Mouse (Mus musculus) G1E (cell line): Measurements from ENCODE around the gene Sart3.

Experiments used
- CTCF ChIP-seq: IDR thresholded peaks from 2 replicates; pipeline ENCODE4 v1.5.1; 2012; ENCODE audit warnings: low read depth, low read length, inconsistent platforms, mixed read lengths
- GATA1 ChIP-seq: IDR thresholded peaks from 2 replicates; pipeline ENCODE4 v1.6.1; 2012; ENCODE audit warnings: borderline replicate concordance, low read length, inconsistent platforms, mixed read lengths
- GATA2 ChIP-seq: IDR thresholded peaks from 2 replicates; pipeline ENCODE4 v1.6.1; 2012; ENCODE audit warnings: low read depth, low read length, inconsistent platforms, borderline replicate concordance

DNA sequence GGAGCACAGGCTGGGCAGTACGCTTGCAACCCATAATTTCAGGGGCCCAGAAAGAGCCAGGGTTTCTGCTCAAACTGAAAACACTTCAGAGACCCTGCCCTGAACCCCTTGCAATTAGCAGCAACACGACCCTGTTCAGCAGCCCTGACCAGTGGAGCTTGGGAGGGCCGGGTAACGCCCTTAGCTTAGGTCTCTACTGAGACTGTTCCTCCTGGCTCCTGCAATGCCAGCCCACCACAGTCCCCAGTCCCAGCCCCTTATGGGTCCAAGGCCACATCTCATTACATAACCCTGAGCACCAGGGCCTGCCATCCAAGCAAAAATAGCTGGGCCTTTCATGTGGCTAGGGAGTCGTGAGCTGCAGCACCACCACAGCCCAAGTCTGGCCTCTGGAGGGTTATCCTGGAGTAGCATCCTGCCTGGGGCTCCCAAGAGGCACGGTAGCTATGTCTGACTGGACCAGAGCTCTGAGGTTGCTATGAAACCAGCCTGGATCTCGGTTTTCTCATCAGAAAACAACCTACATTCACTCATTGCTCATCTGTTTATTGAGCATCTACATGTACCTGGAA is 32.2 kb upstream of the Sart3 start:
- TF ChIP-seq CTCF = no peak
- no peak for TF ChIP-seq GATA1
- no peak for TF ChIP-seq GATA2
